Mouse (Mus musculus): ENCODE measurements around the gene Rere.

GRCm38 (mm10) chr4:150282631-150283334 lies 1.3 kb downstream of the Rere start:
- no peak for TF ChIP-seq CTCF (IDR thresholded peaks at IDR 0.05; ENCODE audit: insufficient read depth, low read length)
- no peak for TF ChIP-seq POLR2A (IDR thresholded peaks at IDR 0.05; ENCODE audit: borderline replicate concordance, extremely low read depth, low read depth, low read length)
